ENCODE assay signal across 20 mouse cellular contexts in genomic region chr2:167243831-167244563, GRCm38 (mm10). TPM values are rescaled to one million over a fixed set of nuclear protein-coding genes. Genes with fewer than 3 reads are reported as not detected.
DNase-seq lines count a peak whose midpoint lies in the region; ATAC-seq and TF ChIP-seq lines count a peak whose summit lies in the region.
"Had no signal": no experiment of that assay in that cellular context is flagged by ENCODE, and none has a peak within 500 bp of the region (broad histone marks: within the 10 kb centered on the region; RNA-seq: fewer than 3 reads in every experiment).

No protein-coding gene starts in this region.

- H3K4me3 ChIP-seq in embryonic facial prominence, embryonic 14.5 days (ENCODE audit: low read depth, low read length), result no peak overlapping the region
- no peak overlapping the region for H3K4me3 ChIP-seq in embryonic facial prominence, embryonic 10.5 days
- H3K4me3 ChIP-seq in lung, adult 2 months (replicated peaks; ENCODE audit: extremely low read depth, low read depth, low read length), result no peak overlapping the region
- H3K4me3 ChIP-seq in embryonic facial prominence, embryonic 15.5 days (replicated peaks), result no peak overlapping the region
- H3K4me3 ChIP-seq in myocyte, result no peak overlapping the region
- H3K4me3 ChIP-seq: forebrain, embryonic 13.5 days; gastrocnemius, adult 2 months; heart, embryonic 12.5 days; hindbrain, embryonic 10.5 days had no signal

- no peak; the same call in 1 of the 2 replicates for ATAC-seq in embryonic facial prominence, embryonic 14.5 days (ENCODE audit: low read depth)
- no peak for ATAC-seq in embryonic facial prominence, embryonic 15.5 days (ENCODE audit: insufficient number of reproducible peaks, low FRiP score, low TSS enrichment, low read depth)
- no peak for ATAC-seq in erythroblast, adult 5-6 weeks (replicated peaks; ENCODE audit: low FRiP score, poor library complexity, severe bottlenecking)
- ATAC-seq: forebrain, embryonic 13.5 days; forebrain, postnatal 0 days had no signal

- no peak overlapping the region for H3ac ChIP-seq in myocyte (ENCODE audit: control insufficient read depth, insufficient read length)

- peak; percentile 86 for DNase-seq in embryonic facial prominence, embryonic 14.5 days (ENCODE audit: low spot score)
- no peak for DNase-seq in embryonic facial prominence, embryonic 10.5 days (ENCODE audit: low spot score)
- peak; percentile 55 for DNase-seq in lung, postnatal 10 days
- DNase-seq in lung, adult 2 months, result no peak
- DNase-seq: adrenal gland, postnatal 14 days; B cell, adult 2 months; cerebellum, adult 11-12 months; cerebellum, adult 9-10 months; cerebellum, postnatal 36 days; forebrain, postnatal 0 days; gastrocnemius, adult 2 months; gastrocnemius, postnatal 25 days had no signal

- TF ChIP-seq CTCF in lung, adult 2 months (IDR thresholded peaks at IDR 0.05; ENCODE audit: insufficient read depth, low read length), result no peak

- peaks cover 5% of the 10 kb centered on the region; the same call in 1 of the 2 replicates for H3K9me3 ChIP-seq in embryonic facial prominence, embryonic 14.5 days (ENCODE audit: control insufficient read depth, low read length)
- 0 out of 2 replicates have a peak, but pooled peaks cover 4% of the 10 kb centered on the region for H3K9me3 ChIP-seq in embryonic facial prominence, embryonic 10.5 days
- no peaks in the 10 kb centered on the region for H3K9me3 ChIP-seq in embryonic facial prominence, embryonic 15.5 days (replicated peaks)

- H3K27ac ChIP-seq in embryonic facial prominence, embryonic 14.5 days (replicated peaks; ENCODE audit: low read depth, low read length), result no peak overlapping the region
- no peak overlapping the region for H3K27ac ChIP-seq in embryonic facial prominence, embryonic 10.5 days (replicated peaks)
- peak overlapping the region; percentile 17; the same call in 1 of the 2 replicates for H3K27ac ChIP-seq in embryonic facial prominence, embryonic 15.5 days (replicated peaks)
- H3K27ac ChIP-seq: forebrain, embryonic 13.5 days; gastrocnemius, adult 2 months; hindbrain, embryonic 10.5 days; hindbrain, embryonic 14.5 days had no signal

- no peak for TF ChIP-seq POLR2A in lung, adult 2 months (IDR thresholded peaks at IDR 0.05; ENCODE audit: borderline replicate concordance, extremely low read depth, low read depth, low read length)
- TF ChIP-seq POLR2A in myocyte (IDR thresholded peaks at IDR 0.05; ENCODE audit: insufficient read length, low read depth), result no peak

- H3K36me3 ChIP-seq in embryonic facial prominence, embryonic 14.5 days (ENCODE audit: control insufficient read depth, insufficient read depth, low read length), result no peaks in the 10 kb centered on the region
- H3K36me3 ChIP-seq in embryonic facial prominence, embryonic 10.5 days (replicated peaks), result no peaks in the 10 kb centered on the region
- H3K36me3 ChIP-seq in embryonic facial prominence, embryonic 15.5 days, result no peaks in the 10 kb centered on the region
- H3K36me3 ChIP-seq in myocyte (ENCODE audit: control insufficient read depth, insufficient read depth), result no peaks in the 10 kb centered on the region
- H3K36me3 ChIP-seq: heart, embryonic 12.5 days; hindbrain, embryonic 10.5 days had no signal

- H3K4me2 ChIP-seq in embryonic facial prominence, embryonic 14.5 days (ENCODE audit: low read depth, low read length), result no peak overlapping the region
- H3K4me2 ChIP-seq in embryonic facial prominence, embryonic 15.5 days (replicated peaks), result no peak overlapping the region
- H3K4me2 ChIP-seq in myocyte (ENCODE audit: low read depth), result no peak overlapping the region
- H3K4me2 ChIP-seq: forebrain, embryonic 13.5 days; heart, embryonic 12.5 days; hindbrain, embryonic 14.5 days had no signal

- H3K79me2 ChIP-seq in myocyte (ENCODE audit: control insufficient read depth, insufficient read depth), result peaks cover 14% of the 10 kb centered on the region

- WGBS in embryonic facial prominence, embryonic 14.5 days, result 74% methylated on average over 4 of the region's 4 CpGs
- WGBS in embryonic facial prominence, embryonic 10.5 days, result 89% methylated on average over 4 of the region's 4 CpGs
- 76% methylated on average over 4 of the region's 4 CpGs for WGBS in lung, adult 2 months
- 65% methylated on average over 4 of the region's 4 CpGs for WGBS in embryonic facial prominence, embryonic 15.5 days

- H3K9ac ChIP-seq in embryonic facial prominence, embryonic 14.5 days (ENCODE audit: low read depth, low read length), result no peak overlapping the region
- H3K9ac ChIP-seq in embryonic facial prominence, embryonic 15.5 days, result no peak overlapping the region
- H3K9ac ChIP-seq: forebrain, embryonic 13.5 days; forebrain, postnatal 0 days; heart, embryonic 12.5 days; hindbrain, embryonic 14.5 days had no signal

- H3K27me3 ChIP-seq in embryonic facial prominence, embryonic 14.5 days (replicated peaks; ENCODE audit: control insufficient read depth, insufficient read depth, low read length), result no peaks in the 10 kb centered on the region; the same call in 1 of the 2 replicates
- peaks cover 21% of the 10 kb centered on the region; the same call in 1 of the 2 replicates for H3K27me3 ChIP-seq in embryonic facial prominence, embryonic 10.5 days (replicated peaks; ENCODE audit: low read depth, poor library complexity, severe bottlenecking)
- H3K27me3 ChIP-seq in embryonic facial prominence, embryonic 15.5 days, result peaks cover 31% of the 10 kb centered on the region
- no peaks in the 10 kb centered on the region for H3K27me3 ChIP-seq in myocyte (ENCODE audit: control insufficient read depth, insufficient read depth, insufficient read length)

- peaks cover 11% of the 10 kb centered on the region; the same call in 1 of the 2 replicates for H3K4me1 ChIP-seq in embryonic facial prominence, embryonic 14.5 days (ENCODE audit: control insufficient read depth, insufficient read depth, low read length)
- peaks cover 33% of the 10 kb centered on the region for H3K4me1 ChIP-seq in embryonic facial prominence, embryonic 10.5 days
- H3K4me1 ChIP-seq in lung, adult 2 months (ENCODE audit: control insufficient read depth, insufficient read depth, low read length), result no peaks in the 10 kb centered on the region
- H3K4me1 ChIP-seq in embryonic facial prominence, embryonic 15.5 days, result peaks cover 12% of the 10 kb centered on the region

TF ChIP-seq in myocyte, 11 proteins besides CTCF, POLR2A, EP300 and RAD21:
- TF ChIP-seq SRF (IDR thresholded peaks at IDR 0.05; ENCODE audit: control insufficient read depth, insufficient read length, low read depth) (no peak), E2F4 (IDR thresholded peaks at IDR 0.05; ENCODE audit: insufficient read depth) (no peak), MYOD1 (IDR thresholded peaks at IDR 0.05; ENCODE audit: control insufficient read depth in 1 of 3, insufficient read length in 2 of 3, low read depth in 2 of 3) (peak; percentile 98 to 99 (median 99)), MAX (IDR thresholded peaks at IDR 0.05; ENCODE audit: low read depth) (no peak), CEBPB (IDR thresholded peaks at IDR 0.05; ENCODE audit: insufficient read depth, poor library complexity, severe bottlenecking) (no peak), TCF3 (IDR thresholded peaks at IDR 0.05; ENCODE audit: insufficient read length, low read depth) (peak; percentile 97), REST (IDR thresholded peaks at IDR 0.05; ENCODE audit: insufficient read depth, insufficient read length) (no peak), MYOG (IDR thresholded peaks at IDR 0.05; ENCODE audit: control insufficient read depth in 1 of 3, insufficient read depth in 1 of 3, insufficient read length in 2 of 3, low read depth in 2 of 3) (peak; percentile 92 to 100 (median 95)), TCF12 (IDR thresholded peaks at IDR 0.05; ENCODE audit: insufficient read depth, poor library complexity, severe bottlenecking) (peak; percentile 100), POLR2AphosphoS2 (IDR thresholded peaks at IDR 0.05; ENCODE audit: insufficient read length, low read depth) (no peak), USF1 (IDR thresholded peaks at IDR 0.05; ENCODE audit: low read depth) (peak; percentile 47)
TF ChIP-seq in myocyte: peak in this region for 5.

RNA-seq across cellular contexts. Expression of gene Ptgis, which starts 3.6 kb away (rescaled TPM):
- polyA plus RNA-seq in embryonic facial prominence, embryonic 14.5 days (2014; fragmentation: Nextera tagmentation; extraction: Ambion mirVana), result 37.6 and 38.3 TPM in 2 replicates
- 13.7 and 14.6 TPM in 2 replicates for polyA plus RNA-seq in embryonic facial prominence, embryonic 10.5 days (2016; fragmentation: Nextera tagmentation; extraction: Ambion mirVana)
- polyA plus RNA-seq in lung, adult 2 months (2012; rRNA removed), result 105 and 162 TPM in 2 replicates
- 33.1 and 33.3 TPM in 2 replicates for polyA plus RNA-seq in embryonic facial prominence, embryonic 15.5 days (2015; fragmentation: Nextera tagmentation; extraction: Ambion mirVana)
- polyA plus RNA-seq in myocyte (2012; fragmentation: generic; extraction: Trizol), result 116 TPM
- not detected in 2 replicates for total RNA-seq in erythroblast, adult 5-6 weeks (2015; ENCODE audit: low replicate concordance)
- total RNA-seq in erythroblast, adult 5-6 weeks (2017; ENCODE audit: low replicate concordance), result not detected in 2 replicates
- total RNA-seq: granulocyte monocyte progenitor cell, adult 5-6 weeks had no signal

RNA-seq across cellular contexts. Expression of gene Kcnb1, which starts 54.0 kb away (rescaled TPM):
- polyA plus RNA-seq in embryonic facial prominence, embryonic 14.5 days (2014; fragmentation: Nextera tagmentation; extraction: Ambion mirVana), result 1.7 and 2.1 TPM in 2 replicates
- polyA plus RNA-seq in embryonic facial prominence, embryonic 10.5 days (2016; fragmentation: Nextera tagmentation; extraction: Ambion mirVana), result 0.40 and 0.52 TPM in 2 replicates
- polyA plus RNA-seq in lung, adult 2 months (2012; rRNA removed), result 4.5 and 5.1 TPM in 2 replicates
- polyA plus RNA-seq in embryonic facial prominence, embryonic 15.5 days (2015; fragmentation: Nextera tagmentation; extraction: Ambion mirVana), result 0.98 and 1.2 TPM in 2 replicates
- polyA plus RNA-seq in myocyte (2012; fragmentation: generic; extraction: Trizol), result 0.42 TPM
- total RNA-seq in erythroblast, adult 5-6 weeks (2015; ENCODE audit: low replicate concordance), result not detected in 2 replicates
- not detected in 2 replicates for total RNA-seq in erythroblast, adult 5-6 weeks (2017; ENCODE audit: low replicate concordance)

Comparison
In these comparisons a context has a peak if more than half of its experiments do, and no peak if none do; other contexts are left out.
1. DNase-seq: peak in embryonic facial prominence, embryonic 14.5 days (single experiment) and lung, postnatal 10 days (single experiment); none in embryonic facial prominence, embryonic 10.5 days (single experiment) and lung, adult 2 months (single experiment).